Mouse (Mus musculus) embryo, embryonic 10 days (tissue): ENCODE measurements around the gene Olfr533.
"Not testable (repeated sequence)": the region's sequence is repeated elsewhere in the genome, so short reads cannot be mapped to it uniquely, and the experiment has no call there.

Experiments used
- DNase-seq: peaks from one replicate; pipeline ENCODE4 v3.0.0-alpha.2; 2015; ENCODE audit warnings: low spot score

Gene Olfr533

GRCm38 (mm10) chr7:140463070-140463469, at the start of gene Olfr533:
Olfr533 (plus strand) TSS chr7:140463370.
- not testable (repeated sequence) for DNase-seq

GRCm38 (mm10) chr7:140421539-140421938, 41.6 kb upstream of the Olfr533 start, which contains the start of gene Olfr532:
Olfr532 (minus strand) TSS chr7:140421639.
- DNase-seq, result no peak

- DNase-seq, result no peak
Observed at GRCm38 (mm10) chr7:140443141-140443540, 20.0 kb upstream of the Olfr533 start.

- no peak for DNase-seq
Observed at GRCm38 (mm10) chr7:140477886-140478285, 14.7 kb downstream of the Olfr533 start.

- DNase-seq, result no peak
Observed at GRCm38 (mm10) chr7:140478733-140479132, 15.6 kb downstream of the Olfr533 start.

- DNase-seq, result no peak
Observed at GRCm38 (mm10) chr7:140483916-140484315, 20.7 kb downstream of the Olfr533 start, which contains the start of gene Olfr535. Olfr535 (plus strand) TSS chr7:140484216.

- no peak for DNase-seq
Observed at GRCm38 (mm10) chr7:140488981-140489380, 25.8 kb downstream of the Olfr533 start.

GRCm38 (mm10) chr7:140494231-140494630, 31.1 kb downstream of the Olfr533 start:
- no peak for DNase-seq

- DNase-seq, result no peak
Observed at GRCm38 (mm10) chr7:140494702-140495101, 31.5 kb downstream of the Olfr533 start.

GRCm38 (mm10) chr7:140507346-140508021, 44.3 kb downstream of the Olfr533 start, which contains the start of gene Olfr536:
Olfr536 (minus strand) TSS chr7:140507396.
- DNase-seq, result not testable (repeated sequence)
